Mouse (Mus musculus): ENCODE measurements around the gene Ubtd2.
A peak's percentile ranks its signal among the peaks of the same experiment; 100 is the strongest.

The Ubtd2 gene

GRCm38 (mm10) chr11:32547391-32547947 lies 92.3 kb downstream of the Ubtd2 start:
- DNase-seq = peak in 1 of 2 experiments; percentile 50

GRCm38 (mm10) chr11:32548240-32548639 lies 93.1 kb downstream of the Ubtd2 start:
- DNase-seq = no peak

- DNase-seq = peak; percentile 75 to 79
Measured at GRCm38 (mm10) chr11:32549236-32549635, 94.1 kb downstream of the Ubtd2 start.

GRCm38 (mm10) chr11:32550102-32550501 lies 94.9 kb downstream of the Ubtd2 start:
- DNase-seq = no peak

GRCm38 (mm10) chr11:32551056-32551455 lies 95.9 kb downstream of the Ubtd2 start:
- no peak for DNase-seq

- no peak for DNase-seq
Measured at GRCm38 (mm10) chr11:32551579-32552297, 96.6 kb downstream of the Ubtd2 start.

- DNase-seq = peak; percentile 50 to 55
Measured at GRCm38 (mm10) chr11:32552401-32553090, 97.4 kb downstream of the Ubtd2 start.

GRCm38 (mm10) chr11:32553311-32554140 lies 98.4 kb downstream of the Ubtd2 start:
- no peak for DNase-seq

GRCm38 (mm10) chr11:32554141-32555091 lies 99.2 kb downstream of the Ubtd2 start:
- DNase-seq = no peak

- DNase-seq = peak; percentile 41 to 54
Measured at GRCm38 (mm10) chr11:32555103-32555689, 100.0 kb downstream of the Ubtd2 start.

- DNase-seq = no peak
Measured at GRCm38 (mm10) chr11:32556333-32556990, 101.3 kb downstream of the Ubtd2 start.

- DNase-seq = no peak
Measured at GRCm38 (mm10) chr11:32558026-32558425, 102.9 kb downstream of the Ubtd2 start.

- peak; percentile 47 to 62 for DNase-seq
Measured at GRCm38 (mm10) chr11:32558677-32559076, 103.5 kb downstream of the Ubtd2 start.

- DNase-seq = no peak
Measured at GRCm38 (mm10) chr11:32560015-32560770, 105.0 kb downstream of the Ubtd2 start.

- no peak for DNase-seq
Measured at GRCm38 (mm10) chr11:32561465-32562355, 106.5 kb downstream of the Ubtd2 start.

GRCm38 (mm10) chr11:32562706-32563105 lies 107.5 kb downstream of the Ubtd2 start:
- no peak for DNase-seq

- no peak for DNase-seq
Measured at GRCm38 (mm10) chr11:32563660-32564059, 108.5 kb downstream of the Ubtd2 start.

GRCm38 (mm10) chr11:32564629-32565028 lies 109.5 kb downstream of the Ubtd2 start:
- DNase-seq = no peak

- DNase-seq = no peak
Measured at GRCm38 (mm10) chr11:32565088-32565487, 109.9 kb downstream of the Ubtd2 start.

Measured in cerebellum, postnatal 25 days (tissue).